Mouse (Mus musculus): Measurements from ENCODE around the gene Mtf1. TPM values are rescaled to one million over a fixed set of nuclear protein-coding genes. Genes with fewer than 3 reads are reported as not detected.

The Mtf1 gene
- polyA plus RNA-seq, 1 experiment, result 6.9 TPM

DNA sequence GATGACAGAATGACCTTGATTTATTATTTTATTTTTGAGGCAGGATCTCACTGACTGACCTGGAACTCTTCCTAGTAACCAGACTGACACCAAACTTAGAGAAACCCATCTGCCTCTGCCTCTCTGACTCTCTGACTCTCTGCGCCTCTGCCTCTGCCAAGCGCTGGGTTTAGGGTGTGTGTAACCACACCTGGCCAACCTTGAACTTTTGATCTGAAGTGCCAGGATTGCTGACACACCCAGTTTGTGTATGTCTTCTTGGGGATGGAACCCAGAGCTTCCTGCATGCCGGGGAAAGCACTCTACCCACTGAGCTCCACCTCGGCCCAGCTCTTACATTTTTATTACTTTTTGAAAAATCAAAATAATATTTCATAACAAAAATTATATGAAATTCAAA is 16.9 kb downstream of the Mtf1 start:
- Histone ChIP-seq H3K4me1 (ENCODE audit: control insufficient read depth, insufficient read depth, insufficient read length, low read length) (peaks cover 7% of the 10 kb centered on the region; the same call in 1 of the 2 replicates), H3K27ac (replicated peaks; ENCODE audit: low read depth, low read length) (no peak overlapping the region)

DNA sequence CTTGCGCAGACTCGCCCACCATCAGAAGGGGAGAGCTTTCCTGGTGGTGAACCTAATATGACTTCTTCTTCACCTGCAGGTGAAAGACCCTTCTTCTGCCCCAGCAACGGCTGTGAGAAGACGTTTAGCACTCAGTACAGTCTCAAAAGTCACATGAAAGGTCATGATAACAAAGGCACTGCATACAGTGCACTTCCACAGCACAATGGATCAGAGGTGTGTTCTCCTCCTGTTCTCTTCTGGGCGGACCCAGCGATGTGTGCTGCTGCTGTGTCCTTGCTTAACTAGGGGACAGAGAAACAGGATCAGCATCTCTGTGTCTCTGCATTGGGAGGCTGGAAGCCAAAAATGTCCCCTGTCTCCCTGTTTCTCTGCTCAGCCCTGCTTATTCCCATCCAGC is 23.1 kb downstream of the Mtf1 start:
- Histone ChIP-seq H3K4me1 (ENCODE audit: control insufficient read depth, insufficient read depth, insufficient read length, low read length) (no peaks in the 10 kb centered on the region), H3K4me3 (ENCODE audit: insufficient read depth, low read depth, low read length) (no peak overlapping the region)

More for the DNA sequence above, 16.9 kb downstream of the Mtf1 start:
- H3K4me3 ChIP-seq (ENCODE audit: insufficient read depth, low read depth, low read length), result no peak overlapping the region

DNA sequence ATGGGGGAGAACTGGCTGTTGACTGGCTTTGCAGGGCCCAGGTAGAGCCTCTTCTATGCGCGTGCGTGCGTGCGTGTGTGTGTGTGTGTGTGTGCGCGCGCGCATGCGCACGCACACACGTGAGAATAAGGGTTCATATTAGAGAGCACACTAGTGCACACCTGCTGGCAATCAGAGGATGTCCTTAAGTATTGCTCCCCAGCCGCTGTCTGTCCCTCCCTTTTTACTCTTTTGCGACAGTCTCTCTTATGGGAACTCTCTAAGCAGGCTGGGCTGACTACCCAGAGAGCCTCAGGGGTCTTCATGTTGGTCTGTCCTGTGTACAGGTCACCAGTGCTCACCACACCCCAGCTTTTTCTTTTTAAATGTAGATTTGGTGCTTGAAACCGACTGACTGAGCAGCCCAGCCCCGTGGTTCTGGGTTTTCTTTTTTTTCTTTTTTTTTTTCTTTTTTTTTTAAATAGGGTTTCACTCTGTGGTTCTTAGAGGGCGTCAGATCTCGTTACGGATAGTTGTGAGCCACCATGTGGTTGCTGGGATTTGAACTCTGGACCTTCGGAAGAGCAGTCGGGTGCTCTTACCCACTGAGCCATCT is 23.6 kb downstream of the Mtf1 start:
- Histone ChIP-seq H3K27ac (replicated peaks; ENCODE audit: low read depth, low read length) (no peak overlapping the region), H3K4me1 (ENCODE audit: control insufficient read depth, insufficient read depth, insufficient read length, low read length) (no peaks in the 10 kb centered on the region), H3K4me3 (ENCODE audit: insufficient read depth, low read depth, low read length) (no peak overlapping the region)

More for the DNA sequence above, 23.1 kb downstream of the Mtf1 start:
- no peak overlapping the region for H3K27ac ChIP-seq (replicated peaks; ENCODE audit: low read depth, low read length)

DNA sequence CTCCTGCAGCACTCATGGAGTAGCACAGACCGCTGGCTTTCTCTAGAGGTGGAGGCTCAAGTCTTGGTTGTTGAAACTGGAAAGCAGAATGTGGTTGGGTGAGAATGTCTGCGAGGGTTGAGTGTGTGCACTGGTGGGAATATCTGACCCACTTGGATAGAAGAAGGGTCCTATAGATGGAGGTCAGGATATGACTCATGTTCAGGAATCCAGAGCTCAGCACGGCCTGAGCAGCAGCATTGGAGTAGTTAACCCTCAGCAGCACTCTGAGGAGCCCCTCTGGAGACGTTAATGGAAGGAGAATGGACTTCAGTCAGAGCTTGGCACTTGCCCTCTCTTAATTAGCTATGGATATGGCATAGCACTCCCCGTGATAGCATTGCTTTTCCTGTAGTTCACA is 27.8 kb downstream of the Mtf1 start:
- Histone ChIP-seq H3K27ac (replicated peaks; ENCODE audit: low read depth, low read length) (no peak overlapping the region), H3K4me1 (ENCODE audit: control insufficient read depth, insufficient read depth, insufficient read length, low read length) (no peaks in the 10 kb centered on the region), H3K4me3 (ENCODE audit: insufficient read depth, low read depth, low read length) (no peak overlapping the region)

DNA sequence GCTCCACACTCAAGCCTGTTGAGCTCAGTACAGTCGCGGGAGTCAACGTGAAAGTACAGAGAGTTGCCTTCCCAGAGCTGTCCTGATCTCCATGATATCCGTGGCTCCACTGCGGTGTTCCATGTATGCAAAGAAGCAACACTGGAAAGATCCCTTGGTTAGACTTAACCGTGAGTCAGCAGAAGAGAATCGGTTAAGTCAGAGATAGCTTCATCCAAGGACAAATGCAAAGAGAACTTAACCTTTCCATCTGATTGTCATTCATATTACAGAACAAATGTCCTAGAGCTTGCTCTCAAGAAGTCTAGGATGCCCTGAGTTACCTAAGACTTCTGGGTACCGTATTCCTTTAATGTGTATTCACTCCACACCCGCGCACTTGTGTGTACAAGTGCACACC is 30.9 kb downstream of the Mtf1 start:
- H3K27ac ChIP-seq (replicated peaks; ENCODE audit: low read depth, low read length), result no peak overlapping the region
- no peak overlapping the region for H3K4me3 ChIP-seq (ENCODE audit: insufficient read depth, low read depth, low read length)
- no peaks in the 10 kb centered on the region for H3K4me1 ChIP-seq (ENCODE audit: control insufficient read depth, insufficient read depth, insufficient read length, low read length)

DNA sequence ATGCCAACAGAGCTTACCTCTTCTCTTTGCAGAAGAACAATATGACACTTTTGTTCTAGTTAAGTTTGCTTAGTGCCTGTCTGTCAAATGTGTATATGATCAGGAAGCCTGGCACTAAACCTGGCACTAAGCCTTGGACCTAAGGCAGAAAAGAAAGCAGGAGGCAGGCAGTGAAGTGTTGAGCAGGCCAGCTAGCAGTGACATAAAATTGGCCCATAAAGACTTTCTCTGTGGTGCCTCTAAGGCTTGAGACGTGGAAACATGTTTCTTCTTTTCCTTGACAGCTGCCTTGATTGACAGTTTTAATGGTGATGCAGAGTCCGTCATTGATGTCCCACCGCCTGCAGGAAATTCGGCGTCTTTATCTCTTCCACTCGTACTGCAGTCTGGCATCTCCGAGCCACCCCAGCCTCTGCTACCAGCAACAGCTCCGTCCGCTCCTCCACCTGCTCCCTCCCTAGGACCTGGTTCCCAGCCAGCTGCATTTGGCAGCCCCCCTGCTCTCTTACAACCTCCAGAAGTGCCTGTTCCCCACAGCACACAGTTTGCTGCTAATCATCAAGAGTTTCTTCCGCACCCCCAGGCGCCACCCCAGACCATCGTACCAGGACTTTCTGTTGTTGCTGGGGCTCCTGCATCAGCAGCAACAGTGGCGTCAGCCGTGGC is 36.3 kb downstream of the Mtf1 start:
- no peak overlapping the region for H3K27ac ChIP-seq (replicated peaks; ENCODE audit: low read depth, low read length)
- H3K4me3 ChIP-seq (ENCODE audit: insufficient read depth, low read depth, low read length), result no peak overlapping the region
- no peaks in the 10 kb centered on the region for H3K4me1 ChIP-seq (ENCODE audit: control insufficient read depth, insufficient read depth, insufficient read length, low read length)

DNA sequence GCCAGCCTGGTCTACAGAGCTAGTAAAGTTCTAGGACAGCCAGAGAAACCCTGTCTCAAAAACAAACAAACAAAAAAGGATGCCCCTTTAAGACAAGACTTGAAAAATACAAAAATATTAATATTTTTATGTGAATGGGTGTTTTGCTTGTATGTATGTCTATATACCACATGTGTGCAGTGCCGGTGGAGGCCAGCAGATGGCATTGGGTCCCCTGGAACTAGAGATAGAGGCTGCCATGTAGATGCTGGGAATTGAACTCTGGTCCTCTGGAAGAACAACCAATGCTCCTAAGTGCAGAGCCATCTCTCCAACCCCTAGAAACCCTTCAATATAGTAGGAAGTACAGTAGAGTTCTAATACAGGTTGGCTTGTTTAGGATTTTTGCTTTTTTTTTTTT is 39.1 kb downstream of the Mtf1 start:
- Histone ChIP-seq H3K27ac (replicated peaks; ENCODE audit: low read depth, low read length) (no peak overlapping the region), H3K4me1 (ENCODE audit: control insufficient read depth, insufficient read depth, insufficient read length, low read length) (no peaks in the 10 kb centered on the region)

DNA sequence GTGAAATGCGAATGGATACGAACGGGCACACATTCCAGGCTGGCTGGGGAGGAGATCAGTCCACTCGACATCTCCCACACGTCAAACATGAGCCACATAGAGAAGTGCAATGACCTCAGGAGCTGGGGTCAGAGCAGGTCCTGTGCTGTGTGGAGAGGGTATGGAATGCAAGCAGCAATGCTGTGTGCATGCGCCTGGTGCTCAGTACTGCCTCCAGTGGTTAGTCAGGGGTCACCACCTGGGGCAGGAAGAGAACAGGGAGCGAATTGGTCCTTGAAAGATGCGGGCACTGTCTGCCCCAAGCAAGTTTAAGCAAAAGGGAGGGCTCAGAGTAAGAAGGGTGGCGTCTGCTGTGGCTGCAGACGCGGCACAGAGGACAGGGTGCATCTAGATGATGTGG is 41.6 kb downstream of the Mtf1 start:
- H3K4me3 ChIP-seq (ENCODE audit: insufficient read depth, low read depth, low read length), result no peak overlapping the region
- no peaks in the 10 kb centered on the region for H3K4me1 ChIP-seq (ENCODE audit: control insufficient read depth, insufficient read depth, insufficient read length, low read length)
- H3K27ac ChIP-seq (replicated peaks; ENCODE audit: low read depth, low read length), result no peak overlapping the region

More for the DNA sequence above, 39.1 kb downstream of the Mtf1 start:
- no peak overlapping the region for H3K4me3 ChIP-seq (ENCODE audit: insufficient read depth, low read depth, low read length)

DNA sequence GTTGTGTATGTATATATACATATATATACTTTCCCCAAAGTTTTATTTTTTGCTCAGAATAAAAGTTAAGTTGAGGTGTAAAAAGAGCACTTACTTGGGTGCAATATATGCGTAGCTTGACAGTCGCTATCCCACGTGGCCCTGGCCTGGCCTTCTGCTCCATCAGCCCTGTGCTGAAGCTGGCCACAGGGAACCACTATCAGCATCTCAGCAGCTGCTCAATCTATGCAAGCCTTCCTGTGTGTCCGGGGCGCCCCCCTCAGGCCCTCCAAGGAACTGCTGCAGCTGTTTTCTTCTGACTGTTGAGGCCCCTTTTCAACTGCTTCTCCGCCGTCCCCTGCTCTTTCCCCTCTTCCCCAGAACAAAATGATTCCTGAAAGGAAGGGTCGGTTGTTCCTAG is 45.7 kb downstream of the Mtf1 start:
- Histone ChIP-seq H3K4me1 (ENCODE audit: control insufficient read depth, insufficient read depth, insufficient read length, low read length) (peaks cover 2% of the 10 kb centered on the region; the same call in 1 of the 2 replicates), H3K4me3 (ENCODE audit: insufficient read depth, low read depth, low read length) (no peak overlapping the region), H3K27ac (replicated peaks; ENCODE audit: low read depth, low read length) (no peak overlapping the region)

DNA sequence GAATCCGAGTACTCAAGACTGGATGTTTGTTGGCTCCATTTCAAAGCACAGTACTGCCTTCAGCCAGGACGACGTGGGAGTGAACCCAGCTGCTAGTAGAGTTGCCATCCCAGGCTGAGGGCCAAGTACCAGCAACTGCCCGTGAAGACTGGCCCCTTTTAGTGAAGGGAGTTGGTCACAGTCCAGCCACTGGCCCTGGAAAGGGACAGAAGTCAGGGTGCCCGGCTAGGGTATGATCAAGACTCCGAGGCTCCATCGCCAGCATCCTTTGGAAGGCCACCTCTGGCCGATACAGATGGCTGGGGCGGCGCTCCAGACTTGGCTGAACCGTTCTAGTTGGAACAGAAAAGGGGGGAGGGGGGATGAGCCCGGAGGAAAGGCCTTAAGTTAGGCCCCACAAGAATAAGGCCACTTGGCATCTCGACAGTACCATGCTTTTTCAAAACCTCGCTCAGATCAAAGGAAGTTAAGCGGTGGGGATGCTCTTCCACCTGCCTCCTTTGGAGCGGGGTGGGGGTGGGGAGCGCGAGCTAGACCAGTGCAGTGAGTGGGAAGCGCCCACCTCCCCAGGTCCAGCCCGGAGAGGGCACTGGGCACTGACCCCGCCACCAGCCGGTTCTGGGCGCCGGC is 47.8 kb downstream of the Mtf1 start:
- peaks cover 2% of the 10 kb centered on the region; the same call in 1 of the 2 replicates for H3K4me1 ChIP-seq (ENCODE audit: control insufficient read depth, insufficient read depth, insufficient read length, low read length)
- peak overlapping the region; percentile 60 for H3K27ac ChIP-seq (replicated peaks; ENCODE audit: low read depth, low read length)
- H3K4me3 ChIP-seq (ENCODE audit: insufficient read depth, low read depth, low read length), result peak overlapping the region; percentile 68

DNA sequence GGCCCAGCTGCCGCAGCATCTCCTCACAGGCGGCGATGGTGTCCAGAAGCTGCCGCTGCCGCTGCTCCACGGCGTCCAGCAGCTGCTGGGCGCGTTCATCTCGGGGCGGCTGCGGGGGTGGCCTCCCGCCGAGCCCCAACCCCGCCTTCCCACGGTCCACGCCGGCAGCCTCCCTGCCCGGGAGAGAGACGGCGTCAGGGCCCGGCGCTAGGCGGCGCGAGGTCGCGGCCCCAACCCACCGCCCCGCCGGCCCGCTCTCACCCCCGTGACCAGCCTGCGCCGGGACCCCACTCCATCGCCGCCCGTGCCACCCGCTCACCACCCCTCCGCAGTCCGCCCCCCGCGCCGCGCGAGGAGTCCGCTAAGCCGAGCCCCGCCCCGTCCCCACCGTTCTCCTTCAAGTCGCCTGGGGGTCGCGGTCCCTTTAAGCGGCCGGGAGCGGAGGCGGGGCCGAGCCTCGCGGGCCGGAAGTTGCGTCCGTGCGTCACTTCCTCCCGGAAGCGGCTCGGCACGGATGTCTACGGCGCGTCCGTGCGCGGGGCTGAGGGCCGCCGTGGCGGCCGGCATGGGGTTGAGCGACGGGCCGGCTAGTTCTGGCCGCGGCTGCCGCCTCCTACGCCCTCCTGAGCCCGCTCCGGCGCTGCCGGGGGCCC is 48.5 kb downstream of the Mtf1 start, which contains the start of gene Yrdc:
Gene Yrdc, plus strand, starts transcription at position 419 of the 653 bp plus-strand sequence.
- peaks cover 2% of the 10 kb centered on the region; the same call in 1 of the 2 replicates for H3K4me1 ChIP-seq (ENCODE audit: control insufficient read depth, insufficient read depth, insufficient read length, low read length)
- H3K27ac ChIP-seq (replicated peaks; ENCODE audit: low read depth, low read length), result peak within 1 kb of the TSS; percentile 60
- H3K4me3 ChIP-seq (ENCODE audit: insufficient read depth, low read depth, low read length), result peak within 1 kb of the TSS; percentile 72

DNA sequence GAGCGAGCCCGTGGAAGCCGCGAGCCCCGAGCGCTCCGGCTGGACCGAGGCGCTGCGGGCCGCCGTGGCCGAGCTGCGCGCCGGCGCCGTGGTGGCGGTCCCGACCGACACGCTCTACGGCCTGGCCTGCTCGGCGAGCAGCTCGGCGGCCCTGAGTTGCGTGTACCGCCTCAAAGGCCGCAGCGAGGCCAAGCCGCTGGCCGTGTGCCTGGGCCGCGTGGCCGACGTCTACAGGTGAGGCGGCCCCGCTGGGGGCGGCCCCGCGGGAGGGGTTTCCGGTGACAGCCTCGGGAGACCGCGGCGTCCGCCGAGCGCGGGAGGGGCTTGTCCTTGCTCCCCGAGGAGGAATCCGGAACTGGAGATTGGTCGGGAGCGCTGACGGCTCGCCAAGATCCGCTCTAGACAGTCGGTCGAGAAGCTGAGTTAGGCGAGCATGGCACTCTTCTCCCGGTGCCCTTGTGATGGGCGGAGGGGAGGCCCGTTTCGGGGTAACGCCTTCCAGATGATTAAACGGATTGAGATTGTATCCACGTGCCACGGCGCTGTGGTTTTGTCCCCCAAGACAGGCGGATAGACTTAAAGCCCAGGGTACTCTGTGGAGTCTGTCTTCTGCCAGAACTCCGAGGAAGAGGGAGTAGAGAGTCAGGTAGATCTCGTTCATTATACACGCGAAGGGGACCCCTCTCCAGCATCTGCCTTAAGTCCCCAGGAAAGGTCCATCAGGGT is 49.2 kb downstream of the Mtf1 start, which contains the start of gene 1110065P20Rik:
Gene 1110065P20Rik, minus strand, starts transcription at position 264 of the 726 bp plus-strand sequence.
- Histone ChIP-seq H3K27ac (replicated peaks; ENCODE audit: low read depth, low read length) (peak within 1 kb of the TSS; percentile 60), H3K4me1 (ENCODE audit: control insufficient read depth, insufficient read depth, insufficient read length, low read length) (peaks cover 2% of the 10 kb centered on the region; the same call in 1 of the 2 replicates), H3K4me3 (ENCODE audit: insufficient read depth, low read depth, low read length) (peak within 1 kb of the TSS; percentile 72)

DNA sequence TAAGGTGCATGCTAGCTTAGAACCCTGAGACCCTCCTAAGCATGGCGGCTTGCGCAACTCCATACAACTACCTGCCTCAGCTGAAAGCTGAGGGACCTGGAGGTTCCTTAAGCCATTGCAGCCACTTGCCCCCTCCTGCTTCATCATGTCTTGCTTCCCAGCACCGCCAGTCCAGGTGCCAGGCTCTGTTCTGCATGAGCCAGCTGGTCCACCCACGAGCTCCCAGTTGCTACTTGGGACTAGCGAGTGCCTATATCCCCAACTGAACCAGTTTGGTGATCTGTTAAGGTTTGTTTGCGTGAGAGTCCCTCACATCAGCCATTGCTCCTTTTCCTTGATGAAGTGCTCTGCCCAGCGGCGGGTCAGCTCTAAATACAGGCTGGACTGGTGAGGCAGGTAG is 54.4 kb downstream of the Mtf1 start:
- Histone ChIP-seq H3K4me1 (ENCODE audit: control insufficient read depth, insufficient read depth, insufficient read length, low read length) (no peaks in the 10 kb centered on the region; the same call in 1 of the 2 replicates), H3K4me3 (ENCODE audit: insufficient read depth, low read depth, low read length) (no peak overlapping the region), H3K27ac (replicated peaks; ENCODE audit: low read depth, low read length) (no peak overlapping the region)

DNA sequence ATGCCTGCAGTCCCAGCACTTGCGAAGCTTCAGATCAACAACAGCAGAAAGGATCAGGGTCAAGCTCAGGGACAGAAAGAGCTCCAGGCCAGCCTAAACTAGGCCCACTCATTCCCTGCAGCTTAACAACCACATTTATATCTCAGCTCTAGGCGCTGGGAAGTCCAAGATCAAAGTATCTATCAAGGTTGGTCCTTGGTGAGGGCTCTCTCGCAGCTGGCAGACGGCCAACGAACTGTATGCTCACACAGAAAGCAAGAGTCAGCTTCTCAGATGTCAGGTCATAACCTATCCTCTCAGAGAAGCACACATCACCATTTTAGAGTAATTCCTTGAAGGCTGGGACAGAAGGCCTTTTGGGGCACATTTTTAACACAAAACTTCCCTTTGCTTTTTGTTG is 56.5 kb downstream of the Mtf1 start:
- Histone ChIP-seq H3K4me1 (ENCODE audit: control insufficient read depth, insufficient read depth, insufficient read length, low read length) (peaks cover 6% of the 10 kb centered on the region; the same call in 1 of the 2 replicates), H3K27ac (replicated peaks; ENCODE audit: low read depth, low read length) (no peak overlapping the region), H3K4me3 (ENCODE audit: insufficient read depth, low read depth, low read length) (no peak overlapping the region)

All from brown adipose tissue, adult 24 weeks (tissue).